Mouse (Mus musculus): ENCODE measurements at regions not wholly inside any gene's neighbourhood (a gene's known extent, or its start where the extent isn't known, plus 50 kb on each side); places are given as distances from the start of the nearest gene placed in this dataset.
A peak's percentile ranks its signal among the peaks of the same experiment; 100 is the strongest.

DNA sequence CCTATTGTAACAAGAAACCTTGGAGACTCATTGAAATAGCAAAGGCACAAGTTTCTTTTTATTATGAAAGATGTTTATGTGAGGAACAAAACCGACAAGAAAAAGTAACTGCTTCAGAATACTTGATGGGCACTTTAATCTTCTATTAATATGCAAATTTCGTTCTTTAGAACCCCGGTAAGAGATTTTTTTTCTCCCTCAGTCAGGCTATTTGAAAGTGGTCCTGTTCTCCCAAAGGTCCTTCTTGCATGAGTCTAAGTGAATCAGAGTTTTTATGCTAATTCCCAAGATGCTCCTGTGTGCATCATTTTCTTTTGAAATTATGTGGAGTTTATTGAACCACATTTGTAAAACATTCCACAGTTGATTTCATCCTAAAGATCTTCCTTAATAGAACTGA lies 633.1 kb downstream of the Efna5 start:
- ATAC-seq (ENCODE audit: low FRiP score), result no peak
- H3K36me3 ChIP-seq (replicated peaks), result no peaks in the 10 kb centered on the region
- H3K4me1 ChIP-seq, result peaks cover 5% of the 10 kb centered on the region
- H3K9ac ChIP-seq, result no peak overlapping the region
- WGBS, result 4% methylated on average over 3 of the region's 3 CpGs
- H3K4me3 ChIP-seq (replicated peaks), result no peak overlapping the region
- H3K4me2 ChIP-seq, result no peak overlapping the region
- H3K9me3 ChIP-seq, result no peaks in the 10 kb centered on the region
- H3K27ac ChIP-seq, result no peak overlapping the region
- H3K27me3 ChIP-seq, result no peaks in the 10 kb centered on the region; the same call in 1 of the 2 replicates

DNA sequence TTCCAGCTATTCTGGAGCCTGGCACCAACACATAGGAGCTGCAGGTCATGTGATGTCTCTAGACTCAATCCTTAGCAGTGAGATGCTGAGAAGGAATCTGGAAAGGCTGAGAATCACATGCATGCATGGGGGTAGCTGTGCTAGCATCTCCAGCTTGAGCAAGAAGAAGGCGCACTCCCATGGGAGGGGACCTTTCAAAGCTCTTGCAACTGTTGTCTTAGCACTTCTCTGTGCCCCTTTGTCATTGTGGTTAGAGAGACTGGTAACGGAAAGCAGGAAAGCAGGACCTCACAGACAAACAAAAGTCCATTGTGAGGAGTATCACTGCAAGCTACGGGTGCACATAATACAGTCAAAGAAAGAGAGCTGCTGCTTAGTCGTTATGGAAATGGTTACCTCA lies 634.5 kb downstream of the Efna5 start:
- H3K27ac ChIP-seq, result no peak overlapping the region
- peaks cover 5% of the 10 kb centered on the region for H3K4me1 ChIP-seq
- no peak overlapping the region for H3K9ac ChIP-seq
- no peak overlapping the region for H3K4me2 ChIP-seq
- H3K36me3 ChIP-seq (replicated peaks), result no peaks in the 10 kb centered on the region
- WGBS, result 5% methylated on average over 4 of the region's 4 CpGs
- peak; percentile 27; the same call in 1 of the 2 replicates for ATAC-seq (ENCODE audit: low FRiP score)
- no peaks in the 10 kb centered on the region for H3K9me3 ChIP-seq
- no peak overlapping the region for H3K4me3 ChIP-seq (replicated peaks)
- no peaks in the 10 kb centered on the region; the same call in 1 of the 2 replicates for H3K27me3 ChIP-seq

DNA sequence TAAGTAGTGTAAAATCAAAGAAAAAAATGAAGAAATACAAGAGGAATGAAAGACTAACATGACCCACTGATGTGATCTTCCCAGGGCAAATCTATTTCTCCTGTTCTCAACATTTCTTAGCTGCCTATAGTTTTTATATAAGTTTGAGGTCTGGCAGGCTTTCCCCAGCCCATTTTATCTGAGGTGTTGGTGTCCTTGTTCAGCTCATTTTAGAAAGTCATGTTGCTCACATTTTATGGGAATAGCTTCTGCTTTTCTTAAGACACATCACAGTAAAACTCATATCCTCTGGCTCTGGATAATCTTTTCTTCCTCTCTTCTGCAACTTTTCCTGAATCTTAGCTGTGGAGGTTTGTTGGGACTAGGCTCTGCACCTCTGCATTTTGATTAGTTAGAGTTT lies 650.2 kb downstream of the Efna5 start:
- Histone ChIP-seq H3K27ac (no peak overlapping the region), H3K27me3 (no peaks in the 10 kb centered on the region)

DNA sequence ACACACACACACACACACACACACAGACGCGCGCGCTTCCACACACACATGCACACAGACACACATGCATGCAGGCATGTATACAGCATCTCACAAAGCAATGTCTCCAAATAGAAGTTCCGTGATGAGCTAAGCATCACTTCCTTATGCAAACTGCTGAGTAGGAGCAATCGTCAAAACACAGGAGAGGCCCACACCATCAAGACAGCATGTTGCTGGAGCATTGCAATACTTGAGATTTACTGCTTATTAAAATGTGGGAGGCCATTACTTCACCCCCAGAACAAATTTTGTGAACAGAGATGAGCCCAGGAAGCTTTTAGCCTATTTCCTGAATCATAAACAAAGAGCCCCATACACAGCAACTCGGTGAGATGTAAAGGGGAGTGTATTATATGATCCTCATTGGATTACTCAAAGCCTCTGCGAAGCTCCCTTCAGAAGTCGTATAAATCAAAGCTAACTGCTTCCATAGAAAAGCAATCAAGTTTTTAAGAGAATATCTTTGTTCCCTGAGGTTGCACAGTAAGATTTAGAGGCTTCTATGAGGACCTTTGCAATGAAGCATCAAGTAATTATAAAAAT lies 670.6 kb downstream of the Efna5 start:
- ATAC-seq (ENCODE audit: low FRiP score), result no peak

More for the DNA sequence above, 650.2 kb downstream of the Efna5 start:
- no peaks in the 10 kb centered on the region for H3K36me3 ChIP-seq (replicated peaks)
- no peak overlapping the region for H3K4me2 ChIP-seq
- H3K9ac ChIP-seq, result no peak overlapping the region
- no peaks in the 10 kb centered on the region for H3K9me3 ChIP-seq
- H3K4me1 ChIP-seq, result no peaks in the 10 kb centered on the region; the same call in 1 of the 2 replicates
- no peak overlapping the region for H3K4me3 ChIP-seq (replicated peaks)
- no peak for ATAC-seq (ENCODE audit: low FRiP score)

DNA sequence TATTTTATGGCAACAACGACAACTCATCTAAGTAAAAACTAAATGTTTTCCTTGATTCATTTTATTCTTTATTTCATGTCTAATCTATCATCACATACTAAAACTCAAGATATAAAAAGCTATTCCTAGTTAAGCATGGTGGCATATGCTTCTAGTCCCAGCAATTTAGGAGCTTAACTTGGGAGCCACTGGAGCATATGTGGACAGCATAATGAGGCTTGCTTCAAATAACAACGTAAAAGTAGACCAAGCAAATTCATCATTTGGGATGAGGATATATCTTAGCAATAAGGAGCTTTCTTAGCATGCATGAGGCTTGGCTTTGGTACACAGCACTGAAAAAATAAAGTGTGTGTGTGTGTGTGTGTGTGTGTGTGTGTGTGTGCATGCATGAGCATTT lies 678.5 kb downstream of the Efna5 start:
- Histone ChIP-seq H3K27ac (no peak overlapping the region), H3K27me3 (no peaks in the 10 kb centered on the region), H3K4me3 (replicated peaks) (no peak overlapping the region), H3K36me3 (replicated peaks) (no peaks in the 10 kb centered on the region), H3K9me3 (no peaks in the 10 kb centered on the region), H3K4me2 (no peak overlapping the region), H3K9ac (no peak overlapping the region), H3K4me1 (no peaks in the 10 kb centered on the region)
- ATAC-seq (ENCODE audit: low FRiP score), result no peak
- WGBS, result 95% methylated on average over 2 of the region's 2 CpGs

More for the DNA sequence above, 670.6 kb downstream of the Efna5 start:
- Histone ChIP-seq H3K4me1 (no peaks in the 10 kb centered on the region), H3K9me3 (no peaks in the 10 kb centered on the region), H3K27me3 (no peaks in the 10 kb centered on the region), H3K9ac (no peak overlapping the region), H3K36me3 (replicated peaks) (no peaks in the 10 kb centered on the region), H3K4me2 (no peak overlapping the region), H3K27ac (no peak overlapping the region), H3K4me3 (replicated peaks) (no peak overlapping the region)
- WGBS, result 81% methylated on average over 9 of the region's 9 CpGs

DNA sequence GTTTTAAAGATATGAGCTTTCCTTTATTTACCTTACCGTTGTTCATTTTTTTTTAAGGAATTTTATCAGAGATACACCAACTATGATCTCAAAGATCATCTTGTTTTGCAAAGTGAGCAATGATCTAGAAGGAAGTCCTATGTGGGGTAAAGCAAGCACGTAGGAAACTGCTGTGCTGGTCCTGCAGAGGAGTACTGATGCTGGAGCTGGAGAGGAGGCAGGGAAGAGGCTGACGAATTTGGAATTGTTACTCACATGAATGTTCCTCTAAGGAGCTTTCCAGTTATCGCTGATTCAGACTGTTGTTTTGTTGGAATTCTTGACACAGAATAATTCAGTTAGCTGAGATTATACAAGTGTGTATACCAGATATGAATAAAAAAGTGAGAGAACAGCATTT lies 680.6 kb downstream of the Efna5 start:
- H3K36me3 ChIP-seq (replicated peaks), result no peaks in the 10 kb centered on the region
- no peaks in the 10 kb centered on the region for H3K4me1 ChIP-seq
- 85% methylated on average over 4 of the region's 4 CpGs for WGBS
- H3K27ac ChIP-seq, result no peak overlapping the region
- no peaks in the 10 kb centered on the region for H3K27me3 ChIP-seq
- no peak overlapping the region for H3K4me2 ChIP-seq
- H3K4me3 ChIP-seq (replicated peaks), result no peak overlapping the region
- ATAC-seq (ENCODE audit: low FRiP score), result no peak
- no peaks in the 10 kb centered on the region for H3K9me3 ChIP-seq
- H3K9ac ChIP-seq, result no peak overlapping the region

DNA sequence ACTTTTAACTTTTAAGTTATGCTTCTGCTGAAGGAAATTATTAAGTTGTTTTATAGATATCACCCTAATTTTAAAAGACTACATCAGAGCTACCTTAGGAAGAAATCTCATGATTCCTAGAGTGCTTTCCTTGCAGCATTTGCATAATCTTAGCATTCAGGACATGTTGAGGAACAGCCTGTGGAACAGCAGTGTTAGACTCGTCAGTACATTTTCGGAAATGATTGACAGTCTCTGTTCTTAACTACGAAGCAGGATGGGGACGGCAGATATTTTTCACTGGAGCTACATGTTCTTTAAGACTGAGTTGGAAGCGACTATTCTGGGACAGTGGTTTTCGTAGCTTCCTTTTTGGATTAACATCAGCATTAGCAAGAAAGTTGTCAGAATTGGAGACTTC lies 681.6 kb downstream of the Efna5 start:
- Histone ChIP-seq H3K36me3 (replicated peaks) (no peaks in the 10 kb centered on the region), H3K4me3 (replicated peaks) (no peak overlapping the region), H3K27me3 (no peaks in the 10 kb centered on the region), H3K4me2 (no peak overlapping the region), H3K4me1 (no peaks in the 10 kb centered on the region), H3K9ac (no peak overlapping the region), H3K27ac (no peak overlapping the region), H3K9me3 (no peaks in the 10 kb centered on the region)
- no peak for ATAC-seq (ENCODE audit: low FRiP score)
- 79% methylated on average over 6 of the region's 6 CpGs for WGBS

DNA sequence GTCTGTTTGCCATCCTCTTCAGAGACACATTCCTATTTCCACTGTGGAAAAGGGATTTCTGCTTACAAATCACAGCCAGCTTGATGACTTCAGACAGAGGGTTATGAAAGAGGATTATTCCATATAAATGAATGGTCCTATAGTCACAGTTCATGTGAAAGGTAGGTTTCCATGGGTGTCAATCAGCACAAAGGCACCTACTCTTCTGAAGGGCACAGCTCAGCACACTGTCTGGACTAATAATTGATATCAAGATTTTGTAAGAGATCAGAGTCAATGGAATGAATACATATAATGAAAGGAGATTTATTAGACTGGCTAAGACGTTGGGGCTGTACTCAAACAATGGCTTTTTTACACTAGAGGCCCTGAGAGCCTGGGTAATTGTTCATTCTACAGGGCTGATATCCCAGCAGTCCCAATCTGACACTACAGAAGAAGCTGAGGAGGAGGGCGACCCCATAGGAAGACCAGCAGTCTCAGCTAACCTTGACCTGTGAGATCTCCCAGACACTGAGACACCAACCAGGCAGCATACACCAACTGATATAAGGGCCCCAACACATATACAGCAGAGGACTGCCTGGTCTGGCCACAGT lies 702.4 kb downstream of the Efna5 start:
- WGBS, result 33% methylated on average over 2 of the region's 2 CpGs
- no peak for ATAC-seq (ENCODE audit: low FRiP score)
- Histone ChIP-seq H3K4me3 (replicated peaks) (no peak overlapping the region), H3K9ac (no peak overlapping the region), H3K27me3 (no peaks in the 10 kb centered on the region), H3K4me2 (no peak overlapping the region), H3K27ac (no peak overlapping the region), H3K36me3 (replicated peaks) (no peaks in the 10 kb centered on the region), H3K4me1 (peaks cover 3% of the 10 kb centered on the region; the same call in 1 of the 2 replicates), H3K9me3 (no peaks in the 10 kb centered on the region)

DNA sequence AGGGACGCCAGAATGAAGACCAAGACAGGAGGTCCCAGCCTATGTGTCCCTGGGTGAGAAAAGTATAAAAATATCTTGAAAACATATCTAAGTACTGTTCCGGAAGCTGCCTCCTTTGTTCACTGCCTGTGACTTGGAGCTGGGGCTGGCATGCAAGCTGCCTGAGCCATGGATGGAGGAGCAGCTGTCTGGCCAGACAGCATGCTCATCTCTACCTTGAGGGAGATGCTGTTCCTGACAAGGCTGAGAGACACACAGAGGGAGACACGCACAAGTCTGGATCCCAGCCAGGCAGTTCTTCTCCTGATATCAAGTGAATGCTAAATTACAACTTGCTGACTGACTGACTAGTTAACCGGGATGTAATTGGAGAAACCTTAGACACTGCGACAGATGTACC lies 704.8 kb downstream of the Efna5 start:
- 83% methylated on average over 5 of the region's 5 CpGs for WGBS
- no peak overlapping the region for H3K27ac ChIP-seq

DNA sequence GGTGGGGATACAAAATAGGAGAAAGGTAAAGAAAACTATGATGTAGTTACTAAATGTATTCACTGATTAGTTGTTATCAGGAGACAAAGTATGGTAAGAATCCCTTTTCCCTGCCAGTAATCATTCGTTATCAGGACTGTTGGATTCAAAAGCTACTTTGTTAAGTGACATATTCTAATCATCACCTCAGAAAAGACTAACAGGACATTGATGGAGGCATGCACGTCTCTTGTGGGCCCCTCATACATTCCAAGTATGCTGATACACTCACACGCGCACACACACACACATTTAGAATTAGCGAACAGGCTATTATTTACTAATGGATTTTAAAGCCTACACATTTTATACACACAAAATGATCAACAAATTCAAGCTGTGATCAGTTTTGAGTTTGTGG lies 708.8 kb downstream of the Efna5 start:
- no peaks in the 10 kb centered on the region for H3K9me3 ChIP-seq
- H3K4me2 ChIP-seq, result no peak overlapping the region
- H3K27me3 ChIP-seq, result no peaks in the 10 kb centered on the region
- H3K9ac ChIP-seq, result no peak overlapping the region
- H3K4me1 ChIP-seq, result no peaks in the 10 kb centered on the region
- no peak overlapping the region for H3K27ac ChIP-seq
- no peak for ATAC-seq (ENCODE audit: low FRiP score)
- no peak overlapping the region for H3K4me3 ChIP-seq (replicated peaks)
- no peaks in the 10 kb centered on the region for H3K36me3 ChIP-seq (replicated peaks)
- 85% methylated on average over 5 of the region's 5 CpGs for WGBS

More for the DNA sequence above, 704.8 kb downstream of the Efna5 start:
- no peak for ATAC-seq (ENCODE audit: low FRiP score)
- Histone ChIP-seq H3K36me3 (replicated peaks) (no peaks in the 10 kb centered on the region), H3K27me3 (no peaks in the 10 kb centered on the region), H3K4me1 (peaks cover 3% of the 10 kb centered on the region; the same call in 1 of the 2 replicates), H3K4me2 (no peak overlapping the region), H3K9me3 (no peaks in the 10 kb centered on the region), H3K9ac (no peak overlapping the region), H3K4me3 (replicated peaks) (no peak overlapping the region)

DNA sequence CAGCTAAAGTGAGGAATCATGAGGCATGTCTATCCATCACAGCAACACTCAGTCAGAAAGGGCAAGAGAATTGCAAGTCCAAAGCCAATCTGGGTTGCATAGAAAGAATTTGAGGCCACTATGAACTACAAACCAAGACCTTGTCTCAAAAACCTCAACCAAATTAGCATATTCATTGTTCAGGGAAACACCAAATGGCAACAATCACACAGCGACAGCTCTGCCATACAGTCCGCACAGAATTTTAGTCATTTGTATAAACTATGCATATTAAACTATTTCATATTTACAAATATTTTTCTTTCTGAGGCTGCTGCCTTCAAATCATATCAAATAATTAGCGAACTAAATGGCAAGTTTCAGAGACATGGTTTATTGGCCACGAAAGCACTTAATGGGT lies 709.6 kb downstream of the Efna5 start:
- no peaks in the 10 kb centered on the region for H3K27me3 ChIP-seq
- H3K4me3 ChIP-seq (replicated peaks), result no peak overlapping the region
- H3K9me3 ChIP-seq, result no peaks in the 10 kb centered on the region
- H3K36me3 ChIP-seq (replicated peaks), result no peaks in the 10 kb centered on the region
- H3K9ac ChIP-seq, result no peak overlapping the region
- H3K27ac ChIP-seq, result no peak overlapping the region
- no peak overlapping the region for H3K4me2 ChIP-seq
- 86% methylated on average over 4 of the region's 4 CpGs for WGBS
- no peak for ATAC-seq (ENCODE audit: low FRiP score)
- H3K4me1 ChIP-seq, result no peaks in the 10 kb centered on the region

DNA sequence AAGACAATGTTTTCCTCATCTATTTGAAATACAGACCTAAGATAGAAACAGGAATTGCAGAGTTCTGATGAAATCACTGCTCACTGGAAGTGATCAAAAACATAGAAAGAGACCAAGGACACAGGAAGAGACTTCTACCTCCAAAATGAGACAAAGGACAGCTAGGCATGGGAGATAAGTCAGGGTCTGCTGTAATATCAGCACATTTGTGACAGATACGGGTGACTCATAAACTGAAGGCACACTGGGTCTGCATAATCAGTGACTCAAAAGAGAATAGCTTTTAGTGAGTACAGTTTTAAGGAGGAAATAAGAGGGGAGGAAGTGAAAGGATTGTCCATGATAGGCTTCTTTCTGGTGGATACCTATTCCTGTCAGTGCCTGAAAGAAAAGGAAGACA lies 719.7 kb downstream of the Efna5 start:
- ATAC-seq (ENCODE audit: low FRiP score), result no peak

DNA sequence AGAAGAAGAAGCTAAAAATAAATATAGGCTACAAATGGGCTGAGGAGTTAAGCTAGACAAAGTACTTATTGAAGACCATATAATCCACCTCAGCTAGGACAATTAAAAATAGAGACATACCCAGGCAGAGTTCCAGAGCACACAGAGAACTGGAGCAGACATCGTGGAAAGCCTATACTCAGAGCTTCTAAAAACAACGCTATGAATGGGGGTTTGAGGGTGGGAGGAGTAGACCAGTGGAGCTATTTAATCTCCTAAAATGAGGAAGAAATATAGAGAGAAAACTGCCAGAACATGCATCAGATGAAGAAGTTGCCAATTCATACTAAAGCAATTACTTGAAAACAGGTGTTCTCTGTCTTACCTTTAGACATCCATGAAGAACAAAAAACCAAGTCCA lies 720.8 kb downstream of the Efna5 start:
- Histone ChIP-seq H3K9me3 (no peaks in the 10 kb centered on the region), H3K27me3 (no peaks in the 10 kb centered on the region), H3K9ac (no peak overlapping the region), H3K4me3 (replicated peaks) (no peak overlapping the region), H3K4me1 (no peaks in the 10 kb centered on the region), H3K27ac (no peak overlapping the region), H3K4me2 (no peak overlapping the region), H3K36me3 (replicated peaks) (no peaks in the 10 kb centered on the region)
- no peak for ATAC-seq (ENCODE audit: low FRiP score)
- 83% methylated on average over 2 of the region's 2 CpGs for WGBS

More for the DNA sequence above, 719.7 kb downstream of the Efna5 start:
- H3K27me3 ChIP-seq, result no peaks in the 10 kb centered on the region
- H3K9ac ChIP-seq, result no peak overlapping the region
- H3K9me3 ChIP-seq, result no peaks in the 10 kb centered on the region
- H3K36me3 ChIP-seq (replicated peaks), result no peaks in the 10 kb centered on the region
- no peak overlapping the region for H3K4me2 ChIP-seq
- H3K4me1 ChIP-seq, result no peaks in the 10 kb centered on the region
- 79% methylated on average over 1 of the region's 1 CpGs for WGBS
- no peak overlapping the region for H3K4me3 ChIP-seq (replicated peaks)
- no peak overlapping the region for H3K27ac ChIP-seq

Measured in forebrain, embryonic 12.5 days (tissue).